Mouse (Mus musculus) CH12.LX (cell line): Measurements from ENCODE around the gene Hdac5. TPM values are rescaled to one million over a fixed set of nuclear protein-coding genes. Genes with fewer than 3 reads are reported as not detected.

Experiments used
- DNase-seq: peaks from one replicate; pipeline ENCODE4 v3.0.0-alpha.2; 2013; ENCODE audit errors: extremely low read depth
- H3K27ac ChIP-seq: 2 replicates; pipeline ENCODE4 v1.5.1; 2012; ENCODE audit warnings: low read depth, mild to moderate bottlenecking, control low read depth, moderate library complexity; ENCODE audit not compliant: insufficient read depth
- H3K27me3 ChIP-seq: replicated peaks from 2 replicates; pipeline ENCODE3; 2012; ENCODE audit warnings: inconsistent platforms
- H3K36me3 ChIP-seq, 2 experiments: replicated peaks in 1 of 2; 2 replicates each; pipeline versions ENCODE3 to v1.6.1; 2012; ENCODE audit warnings: inconsistent platforms in 1 of 2, low read length in 1 of 2, mild to moderate bottlenecking in 1 of 2, mixed read lengths in 1 of 2, moderate library complexity in 1 of 2; ENCODE audit not compliant: control insufficient read depth in 1 of 2, insufficient read depth in 1 of 2
- H3K4me1 ChIP-seq, 2 experiments: 2 replicates each; pipeline ENCODE4 v1.6.1; 2012; ENCODE audit warnings: inconsistent platforms in 1 of 2, moderate library complexity in 1 of 2; ENCODE audit not compliant: insufficient read depth in 2 of 2, control insufficient read depth in 1 of 2
- H3K4me2 ChIP-seq: 2 replicates; pipeline ENCODE4 v1.6.1; 2012; ENCODE audit warnings: low read depth, mild to moderate bottlenecking, control low read depth; ENCODE audit not compliant: poor library complexity, insufficient read depth, severe bottlenecking
- H3K4me3 ChIP-seq, 3 experiments: fragments of 150-350 bp in 1 of 3; sonication (generic) in 1 of 3; replicated peaks in 1 of 3; 2 replicates each; pipeline versions ENCODE3 to v1.5.1; 2011 to 2012; ENCODE audit warnings: low read depth in 2 of 3, low read length in 2 of 3, mild to moderate bottlenecking in 2 of 3, moderate library complexity in 2 of 3, control low read depth in 1 of 3, improper control_type of control experiment in 1 of 3, inconsistent platforms in 1 of 3, mixed read lengths in 1 of 3; ENCODE audit not compliant: poor library complexity in 1 of 3
- H3K79me2 ChIP-seq: replicated peaks from 2 replicates; pipeline ENCODE4 v1.6.1; 2012; ENCODE audit warnings: mild to moderate bottlenecking, moderate library complexity; ENCODE audit not compliant: control insufficient read depth, poor library complexity, insufficient read depth, severe bottlenecking; ENCODE audit errors: extremely low read depth
- H3K9ac ChIP-seq: 2 replicates; pipeline ENCODE4 v1.6.1; 2012; ENCODE audit warnings: low read depth, mild to moderate bottlenecking, control low read depth, moderate library complexity; ENCODE audit not compliant: insufficient read depth
- H3K9me3 ChIP-seq: replicated peaks from 2 replicates; pipeline ENCODE3; 2012; ENCODE audit warnings: low read length, inconsistent platforms, mixed read lengths
- BHLHE40 ChIP-seq: IDR thresholded peaks from 2 replicates; pipeline ENCODE4 v1.6.1; 2011; ENCODE audit warnings: mild to moderate bottlenecking, low read depth, low read length, improper control_type of control experiment
- CHD1 ChIP-seq: IDR thresholded peaks from 2 replicates; pipeline ENCODE4 v1.6.1; 2012; ENCODE audit warnings: low read depth, low read length, improper control_type of control experiment, inconsistent platforms
- EP300 ChIP-seq: IDR thresholded peaks from 2 replicates; pipeline ENCODE4 v1.6.1; 2011; ENCODE audit warnings: low read length, improper control_type of control experiment
- ETS1 ChIP-seq: conservative IDR thresholded peaks from 2 replicates; pipeline ENCODE4 v1.6.1; 2012; ENCODE audit warnings: low read depth, mild to moderate bottlenecking, inconsistent platforms, low read length, improper control_type of control experiment, moderate library complexity
- GABPA ChIP-seq: IDR thresholded peaks from 2 replicates; pipeline ENCODE4 v1.6.1; 2012; ENCODE audit warnings: low read depth, low read length, improper control_type of control experiment, inconsistent platforms; ENCODE audit not compliant: insufficient replicate concordance
- HCFC1 ChIP-seq: IDR thresholded peaks from 2 replicates; pipeline ENCODE4 v1.6.1; 2012; ENCODE audit warnings: low read depth, mild to moderate bottlenecking, inconsistent platforms, low read length, improper control_type of control experiment
- IRF4 ChIP-seq: IDR thresholded peaks from 2 replicates; pipeline ENCODE4 v1.6.1; 2014; ENCODE audit warnings: low read depth, mild to moderate bottlenecking, inconsistent platforms, low read length, improper control_type of control experiment
- KAT2A ChIP-seq: IDR thresholded peaks from 2 replicates; pipeline ENCODE4 v1.6.1; 2012; ENCODE audit warnings: low read length, improper control_type of control experiment, inconsistent platforms; ENCODE audit not compliant: insufficient replicate concordance
- MAFK ChIP-seq: IDR thresholded peaks from 2 replicates; pipeline ENCODE4 v1.6.1; 2011; ENCODE audit warnings: low read length, improper control_type of control experiment; ENCODE audit not compliant: insufficient replicate concordance
- MAX ChIP-seq: IDR thresholded peaks from 2 replicates; pipeline ENCODE4 v1.6.1; 2011; ENCODE audit warnings: low read length, improper control_type of control experiment
- NRF1 ChIP-seq: IDR thresholded peaks from 2 replicates; pipeline ENCODE4 v1.6.1; 2014; ENCODE audit warnings: low read depth, mild to moderate bottlenecking, inconsistent platforms, low read length, improper control_type of control experiment, moderate library complexity
- POLR2AphosphoS2 ChIP-seq: IDR thresholded peaks from 2 replicates; pipeline ENCODE4 v1.6.1; 2011; ENCODE audit warnings: low read depth, low read length, improper control_type of control experiment
- RCOR1 ChIP-seq: conservative IDR thresholded peaks from 2 replicates; pipeline ENCODE4 v1.6.1; 2012; ENCODE audit warnings: low read depth, mild to moderate bottlenecking, inconsistent platforms, low read length, improper control_type of control experiment
- SIN3A ChIP-seq: IDR thresholded peaks from 2 replicates; pipeline ENCODE4 v1.6.1; 2012; ENCODE audit warnings: low read length, improper control_type of control experiment, inconsistent platforms
- SMC3 ChIP-seq: IDR thresholded peaks from 2 replicates; pipeline ENCODE4 v1.6.1; 2011; ENCODE audit warnings: low read depth, low read length, improper control_type of control experiment
- TBP ChIP-seq: conservative IDR thresholded peaks from 2 replicates; pipeline ENCODE4 v1.6.1; 2011; ENCODE audit warnings: low read depth, low read length, improper control_type of control experiment
- TCF12 ChIP-seq: IDR thresholded peaks from 2 replicates; pipeline ENCODE4 v1.6.1; 2014; ENCODE audit warnings: low read depth, mild to moderate bottlenecking, inconsistent platforms, low read length, improper control_type of control experiment
- ZC3H11A ChIP-seq: IDR thresholded peaks from 2 replicates; pipeline ENCODE4 v1.6.1; 2012; ENCODE audit warnings: low read depth, mild to moderate bottlenecking, inconsistent platforms, low read length, improper control_type of control experiment
- ZMIZ1 ChIP-seq: IDR thresholded peaks from 2 replicates; pipeline ENCODE4 v1.6.1; 2012; ENCODE audit warnings: low read depth, mild to moderate bottlenecking, inconsistent platforms, low read length, improper control_type of control experiment
- ZNF384 ChIP-seq: IDR thresholded peaks from 2 replicates; pipeline ENCODE4 v1.6.1; 2012; ENCODE audit warnings: low read depth, low read length, improper control_type of control experiment, inconsistent platforms
- dilution Hi-C: fragments of 300-500 bp; cut with MboI; formaldehyde crosslinking; loops from 2 replicates; pipeline ENCODE4 v1.14.3; 2020; ENCODE audit warnings: low sequenced_read_pairs; ENCODE audit not compliant: extremely low pct_unique_long_range_greater_than_20kb, extremely low pct_ligation_motif_present
- in situ Hi-C: fragments of 300-500 bp; cut with MboI; formaldehyde crosslinking; loops from 3 replicates; pipeline ENCODE4 v1.14.3; 2019; ENCODE audit warnings: low sequenced_read_pairs, low pct_ligation_motif_present, low pct_unique_long_range_greater_than_20kb, mixed read lengths
- polyA plus RNA-seq: library from polyadenylated mRNA; unstranded; fragments of >175 nt; gene quantifications from 2 replicates; pipeline ENCODE4 v1.2.1, GENCODE M21; 2012; ENCODE audit warnings: low read depth; ENCODE audit not compliant: insufficient read length
- total RNA-seq, 2 experiments: library from RNA; depleted of rRNA; stranded (reverse); fragments of 300-350 nt in 1 of 2; fragments of >200 nt in 1 of 2; gene quantifications; 2 replicates each; pipeline ENCODE4 v1.2.3; 2012 to 2014

Hdac5 gene
- total and polyA plus RNA-seq, 3 experiments, result 24.9 to 49.6 (median 46.4) TPM

- no peak for DNase-seq
- Histone ChIP-seq H3K4me2 (no peak overlapping the region), H3K4me1 (peaks cover 4 to 21% of the 10 kb centered on the region in 2 experiments; a peak in 3 of 4 replicates), H3K36me3 (peaks cover 71 to 95% of the 10 kb centered on the region in 2 experiments), H3K27me3 (no peaks in the 10 kb centered on the region), H3K9ac (no peak overlapping the region), H3K27ac (no peak overlapping the region), H3K9me3 (no peaks in the 10 kb centered on the region), H3K4me3 (no peak overlapping the region), H3K79me2 (peaks cover 72% of the 10 kb centered on the region)
- dilution Hi-C loops (no loop called here), in situ Hi-C loops (no loop called here)
- TF ChIP-seq CHD1 (no peak), POLR2AphosphoS2 (0 out of 2 replicates have a peak, but pooled peaks have one; percentile 25)
Observed at GRCm38 (mm10) chr11:102168689-102169088, 61.3 kb downstream of the Hdac5 start.

GRCm38 (mm10) chr11:102167539-102167938 lies 62.4 kb downstream of the Hdac5 start:
- no peaks in the 10 kb centered on the region for H3K27me3 ChIP-seq
- no peak overlapping the region for H3K27ac ChIP-seq
- peaks cover 4 to 14% of the 10 kb centered on the region in 2 experiments; a peak in 3 of 4 replicates for H3K4me1 ChIP-seq
- DNase-seq, result no peak
- peaks cover 61% of the 10 kb centered on the region for H3K79me2 ChIP-seq
- H3K36me3 ChIP-seq, result peaks cover 76 to 96% of the 10 kb centered on the region in 2 experiments
- no peak overlapping the region for H3K4me2 ChIP-seq
- H3K9me3 ChIP-seq, result no peaks in the 10 kb centered on the region
- in situ Hi-C loops, result no loop called here
- TF ChIP-seq ZNF384 (no peak), ZMIZ1 (no peak), ETS1 (no peak), IRF4 (no peak)
- dilution Hi-C loops, result no loop called here
- H3K4me3 ChIP-seq, result no peak overlapping the region
- no peak overlapping the region for H3K9ac ChIP-seq

- Histone ChIP-seq H3K79me2 (peaks cover 47% of the 10 kb centered on the region), H3K9me3 (no peaks in the 10 kb centered on the region), H3K4me1 (peaks cover 4 to 8% of the 10 kb centered on the region in 2 experiments; a peak in 3 of 4 replicates), H3K27ac (no peak overlapping the region), H3K4me2 (no peak overlapping the region), H3K27me3 (no peaks in the 10 kb centered on the region), H3K9ac (no peak overlapping the region), H3K36me3 (peaks cover 84 to 96% of the 10 kb centered on the region in 2 experiments), H3K4me3 (no peak overlapping the region)
- DNase-seq, result no peak
- in situ Hi-C loops (no loop called here), dilution Hi-C loops (no loop called here)
- no peak for TF ChIP-seq NRF1
- TF ChIP-seq RCOR1, result no peak
- no peak for TF ChIP-seq SIN3A
- TF ChIP-seq MAFK, result no peak
- no peak for TF ChIP-seq TCF12
- TF ChIP-seq HCFC1, result no peak
- TF ChIP-seq EP300, result no peak
- TF ChIP-seq ZC3H11A, result no peak
- no peak for TF ChIP-seq IRF4
- no peak for TF ChIP-seq SMC3
- TF ChIP-seq GABPA, result no peak
- TF ChIP-seq MAX, result no peak
- no peak for TF ChIP-seq ZNF384
- TF ChIP-seq KAT2A, result no peak
- no peak for TF ChIP-seq TBP
- TF ChIP-seq BHLHE40, result no peak
Observed at GRCm38 (mm10) chr11:102165971-102166722, 63.8 kb downstream of the Hdac5 start.
